Mouse (Mus musculus): ENCODE measurements around the gene Lrrc47. TPM values are rescaled to one million over a fixed set of nuclear protein-coding genes. Genes with fewer than 3 reads are reported as not detected.

Gene Lrrc47
- total and polyA plus RNA-seq, 3 experiments = 16.7 to 98.0 (median 35.0) TPM

- peaks cover 45 to 64% of the 10 kb centered on the region in 2 experiments for H3K36me3 ChIP-seq (replicated peaks in 1 of 2; ENCODE audit: control insufficient read depth in 1 of 2, insufficient read depth in 1 of 2, low read length in 1 of 2)
- H3K4me3 ChIP-seq (replicated peaks in 1 of 3; ENCODE audit: low read depth in 2 of 3, low read length in 2 of 3, poor library complexity in 1 of 3) = no peak overlapping the region
- dilution Hi-C loops (cut with MboI; ENCODE audit: extremely low pct_ligation_motif_present, extremely low pct_unique_long_range_greater_than_20kb, low sequenced_read_pairs) = no loop called here
Observed at GRCm38 (mm10) chr4:154005488-154005887, 6.0 kb upstream of the Lrrc47 start.

GRCm38 (mm10) chr4:154006264-154006663 lies 5.3 kb upstream of the Lrrc47 start:
- Histone ChIP-seq H3K4me2 (ENCODE audit: insufficient read depth, low read depth, poor library complexity, severe bottlenecking) (no peak overlapping the region), H3K9me3 (replicated peaks; ENCODE audit: low read length) (peaks cover 6% of the 10 kb centered on the region), H3K27ac (ENCODE audit: insufficient read depth, low read depth) (no peak overlapping the region), H3K4me1 (ENCODE audit: control insufficient read depth in 1 of 2, insufficient read depth in 2 of 2) (peaks cover 0 to 12% of the 10 kb centered on the region in 2 experiments; a peak in 2 of 4 replicates), H3K4me3 (replicated peaks in 1 of 3; ENCODE audit: low read depth in 2 of 3, low read length in 2 of 3, poor library complexity in 1 of 3) (no peak overlapping the region), H3K36me3 (replicated peaks in 1 of 2; ENCODE audit: control insufficient read depth in 1 of 2, insufficient read depth in 1 of 2, low read length in 1 of 2) (peaks cover 45 to 64% of the 10 kb centered on the region in 2 experiments), H3K27me3 (replicated peaks) (no peaks in the 10 kb centered on the region), H3K79me2 (replicated peaks; ENCODE audit: control insufficient read depth, extremely low read depth, insufficient read depth, poor library complexity, severe bottlenecking) (no peaks in the 10 kb centered on the region), H3K9ac (ENCODE audit: insufficient read depth, low read depth) (no peak overlapping the region)
- DNase-seq (ENCODE audit: extremely low read depth) = no peak
- in situ Hi-C loops (cut with MboI; ENCODE audit: low pct_ligation_motif_present, low pct_unique_long_range_greater_than_20kb, low sequenced_read_pairs) = no loop called here
- TF ChIP-seq CHD1 (IDR thresholded peaks at IDR 0.05; ENCODE audit: low read depth, low read length) (no peak), ZKSCAN1 (IDR thresholded peaks at IDR 0.05; ENCODE audit: borderline replicate concordance, low read depth, low read length) (no peak), RCOR1 (conservative IDR thresholded peaks at IDR 0.05; ENCODE audit: low read depth, low read length) (no peak), SIN3A (IDR thresholded peaks at IDR 0.05; ENCODE audit: low read length) (no peak), EP300 (IDR thresholded peaks at IDR 0.05; ENCODE audit: low read length) (no peak), ZC3H11A (IDR thresholded peaks at IDR 0.05; ENCODE audit: low read depth, low read length) (no peak)
- dilution Hi-C loops (cut with MboI; ENCODE audit: extremely low pct_ligation_motif_present, extremely low pct_unique_long_range_greater_than_20kb, low sequenced_read_pairs) = no loop called here

More at GRCm38 (mm10) chr4:154005488-154005887, 6.0 kb upstream of the Lrrc47 start:
- Histone ChIP-seq H3K4me1 (ENCODE audit: control insufficient read depth in 1 of 2, insufficient read depth in 2 of 2) (peaks cover 0 to 7% of the 10 kb centered on the region in 2 experiments; a peak in 2 of 4 replicates), H3K27ac (ENCODE audit: insufficient read depth, low read depth) (no peak overlapping the region), H3K9me3 (replicated peaks; ENCODE audit: low read length) (peaks cover 6% of the 10 kb centered on the region), H3K27me3 (replicated peaks) (no peaks in the 10 kb centered on the region), H3K79me2 (replicated peaks; ENCODE audit: control insufficient read depth, extremely low read depth, insufficient read depth, poor library complexity, severe bottlenecking) (no peaks in the 10 kb centered on the region), H3K4me2 (ENCODE audit: insufficient read depth, low read depth, poor library complexity, severe bottlenecking) (no peak overlapping the region), H3K9ac (ENCODE audit: insufficient read depth, low read depth) (no peak overlapping the region)
- TF ChIP-seq JUN (IDR thresholded peaks at IDR 0.05; ENCODE audit: insufficient read depth, low read depth, low read length) = no peak
- no peak for TF ChIP-seq ZNF384 (IDR thresholded peaks at IDR 0.05; ENCODE audit: low read depth, low read length)
- TF ChIP-seq MAX (IDR thresholded peaks at IDR 0.05; ENCODE audit: low read length) = no peak
- TF ChIP-seq SMC3 (IDR thresholded peaks at IDR 0.05; ENCODE audit: low read depth, low read length) = no peak
- no peak for TF ChIP-seq EP300 (IDR thresholded peaks at IDR 0.05; ENCODE audit: low read length)
- no peak for TF ChIP-seq HCFC1 (IDR thresholded peaks at IDR 0.05; ENCODE audit: low read depth, low read length)
- TF ChIP-seq GABPA (IDR thresholded peaks at IDR 0.05; ENCODE audit: insufficient replicate concordance, low read depth, low read length) = no peak
- TF ChIP-seq RCOR1 (conservative IDR thresholded peaks at IDR 0.05; ENCODE audit: low read depth, low read length) = no peak
- TF ChIP-seq JUND (conservative IDR thresholded peaks at IDR 0.05; ENCODE audit: low read depth, low read length) = no peak
- no peak for TF ChIP-seq MXI1 (IDR thresholded peaks at IDR 0.05; ENCODE audit: low read depth, low read length)
- no peak for TF ChIP-seq E2F4 (IDR thresholded peaks at IDR 0.05; ENCODE audit: insufficient replicate concordance, low read depth, low read length)
- no peak for TF ChIP-seq MAZ (IDR thresholded peaks at IDR 0.05; ENCODE audit: low read depth, low read length)
- TF ChIP-seq TBP (conservative IDR thresholded peaks at IDR 0.05; ENCODE audit: low read depth, low read length) = no peak
- no peak for TF ChIP-seq ZC3H11A (IDR thresholded peaks at IDR 0.05; ENCODE audit: low read depth, low read length)
- no peak for TF ChIP-seq NRF1 (IDR thresholded peaks at IDR 0.05; ENCODE audit: low read depth, low read length)
- TF ChIP-seq CHD1 (IDR thresholded peaks at IDR 0.05; ENCODE audit: low read depth, low read length) = no peak
- TF ChIP-seq CHD2 (IDR thresholded peaks at IDR 0.05; ENCODE audit: low read length) = no peak
- no peak for TF ChIP-seq MAFK (IDR thresholded peaks at IDR 0.05; ENCODE audit: insufficient replicate concordance, low read length)
- DNase-seq (ENCODE audit: extremely low read depth) = no peak
- in situ Hi-C loops (cut with MboI; ENCODE audit: low pct_ligation_motif_present, low pct_unique_long_range_greater_than_20kb, low sequenced_read_pairs) = no loop called here
